Mouse (Mus musculus) embryonic stem cell, embryonic (primary cell): Measurements from ENCODE around the gene Hspa8.
"Not testable (repeated sequence)": the region's sequence is repeated elsewhere in the genome, so short reads cannot be mapped to it uniquely, and the experiment has no call there.

Experiments used
- CTCF ChIA-PET, 4 experiments: fragments of 300-600 bp in 2 of 4; fragments of 350-600 bp in 2 of 4; sonication (Branson Sonifier 250); formaldehyde crosslinking; loops; one replicate each; lab custom pipeline; 2022; ENCODE audit warnings: inconsistent platforms in 2 of 4; lab: Charles Lee
- POLR2A ChIA-PET, 4 experiments: fragments of 300-600 bp in 2 of 4; fragments of 350-600 bp in 2 of 4; sonication (Branson Sonifier 250); formaldehyde crosslinking; loops; one replicate each; lab custom pipeline; 2022; ENCODE audit warnings: antibody characterized with exemption in 4 of 4, inconsistent platforms in 1 of 4; lab: Charles Lee

Gene Hspa8

GRCm38 (mm10) chr9:40800675-40801612 lies at the start of gene Hspa8:
TSS of gene Hspa8 (plus strand) at chr9:40800984.
- ChIA-PET POLR2A (interaction anchor here (0.6 to 15.2 kb wide), 94 partner anchors 7 to 1395 kb away, joined by 3 to 461 read pairs (median 4); partner anchors contain the start of genes Clmp (in 1 of the 4), Gm21915 (in 1 of the 4) and Scn3b (in 1 of the 4)), CTCF (interaction anchor here in 3 of 4 experiments (0.6 to 1.9 kb wide), 10 partner anchors 10 to 1090 kb away, joined by 3 to 9 read pairs (median 4); no protein-coding TSS in a partner anchor)

- CTCF ChIA-PET, result interaction anchor here (0.6 to 4.4 kb wide), 18 partner anchors 8 to 325 kb away, joined by 3 to 78 read pairs (median 5); no protein-coding TSS in a partner anchor
- POLR2A ChIA-PET, result interaction anchor here (0.6 to 2.2 kb wide), 13 partner anchors 34 to 222 kb away, joined by 3 to 8 read pairs (median 4); no protein-coding TSS in a partner anchor
Observed at GRCm38 (mm10) chr9:40751749-40752148, 49.0 kb upstream of the Hspa8 start.

- ChIA-PET CTCF (interaction anchor here (0.6 to 2.7 kb wide), 30 partner anchors 8 to 451 kb away, joined by 3 to 24 read pairs (median 4); partner anchors contain the start of gene Hspa8 (in 1 of the 4)), POLR2A (interaction anchor here (0.7 to 4.6 kb wide), 25 partner anchors 14 to 423 kb away, joined by 3 to 73 read pairs (median 7); partner anchors contain the start of genes Hspa8 (in 3 of the 4) and Clmp (in 1 of the 4))
Observed at GRCm38 (mm10) chr9:40756401-40756800, 44.4 kb upstream of the Hspa8 start.

GRCm38 (mm10) chr9:40757105-40757626 lies 43.6 kb upstream of the Hspa8 start:
- POLR2A ChIA-PET, result interaction anchor here (0.6 to 4.6 kb wide), 46 partner anchors 13 to 770 kb away, joined by 3 to 73 read pairs (median 4); partner anchors contain the start of genes Hspa8 (in 3 of the 4) and Clmp (in 1 of the 4)
- CTCF ChIA-PET, result interaction anchor here (0.6 to 2.7 kb wide), 60 partner anchors 9 to 842 kb away, joined by 3 to 24 read pairs (median 4); partner anchors contain the start of genes Hspa8 (in 1 of the 4) and Scn3b (in 1 of the 4)

- POLR2A ChIA-PET, result interaction anchor here (0.6 to 4.6 kb wide), 42 partner anchors 14 to 1171 kb away, joined by 3 to 73 read pairs (median 4); partner anchors contain the start of gene Hspa8 (in 3 of the 4)
Observed at GRCm38 (mm10) chr9:40757685-40758270, 43.0 kb upstream of the Hspa8 start.

GRCm38 (mm10) chr9:40762354-40762753 lies 38.4 kb upstream of the Hspa8 start:
- ChIA-PET CTCF (no interaction called here), POLR2A (interaction anchor here in 3 of 4 experiments (0.7 to 15.8 kb wide), 7 partner anchors 12 to 43 kb away, joined by 3 to 346 read pairs (median 5); partner anchors contain the start of gene Hspa8 (in 2 of the 3))

More at GRCm38 (mm10) chr9:40757685-40758270, 43.0 kb upstream of the Hspa8 start:
- CTCF ChIA-PET, result interaction anchor here (0.5 to 2.7 kb wide), 50 partner anchors 9 to 842 kb away, joined by 3 to 24 read pairs (median 4); partner anchors contain the start of genes Hspa8 (in 1 of the 4) and Scn3b (in 1 of the 4)

GRCm38 (mm10) chr9:40764887-40765580 lies 35.8 kb upstream of the Hspa8 start:
- CTCF ChIA-PET, result interaction anchor here in 2 of 4 experiments (0.6 to 1.0 kb wide), 2 partner anchors 133 to 137 kb away, joined by 3 read pairs; no protein-coding TSS in a partner anchor

GRCm38 (mm10) chr9:40765581-40765940 lies 35.2 kb upstream of the Hspa8 start:
- ChIA-PET CTCF (interaction anchor here in 1 of 4 experiments (1.0 kb wide), 1 partner anchor 133 kb away, joined by 3 read pairs; no protein-coding TSS in a partner anchor), POLR2A (interaction anchor here in 2 of 4 experiments (0.9 to 15.8 kb wide), 11 partner anchors 9 to 127 kb away, joined by 3 to 346 read pairs (median 8); partner anchors contain the start of gene Hspa8 (in 2 of the 2))

More at GRCm38 (mm10) chr9:40764887-40765580, 35.8 kb upstream of the Hspa8 start:
- POLR2A ChIA-PET, result interaction anchor here in 3 of 4 experiments (0.6 to 15.8 kb wide), 20 partner anchors 10 to 387 kb away, joined by 3 to 346 read pairs (median 3); partner anchors contain the start of genes Hspa8 (in 2 of the 3) and Clmp (in 1 of the 3)

GRCm38 (mm10) chr9:40766058-40766605 lies 34.7 kb upstream of the Hspa8 start:
- CTCF ChIA-PET, result interaction anchor here in 2 of 4 experiments (0.6 to 1.0 kb wide), 2 partner anchors 134 to 442 kb away, joined by 3 to 4 read pairs; no protein-coding TSS in a partner anchor
- POLR2A ChIA-PET, result interaction anchor here in 2 of 4 experiments (0.5 to 15.8 kb wide), 11 partner anchors 8 to 149 kb away, joined by 3 to 346 read pairs (median 4); partner anchors contain the start of gene Hspa8 (in 1 of the 2)

GRCm38 (mm10) chr9:40767946-40768345 lies 32.8 kb upstream of the Hspa8 start:
- ChIA-PET CTCF (interaction anchor here in 1 of 4 experiments (0.7 kb wide), 1 partner anchor 39 kb away, joined by 3 read pairs; no protein-coding TSS in a partner anchor), POLR2A (interaction anchor here in 3 of 4 experiments (0.6 to 15.8 kb wide), 9 partner anchors 15 to 58 kb away, joined by 3 to 346 read pairs (median 19); partner anchors contain the start of gene Hspa8 (in 2 of the 3))

GRCm38 (mm10) chr9:40772246-40772645 lies 28.5 kb upstream of the Hspa8 start:
- POLR2A ChIA-PET, result interaction anchor here (0.7 to 15.8 kb wide), 13 partner anchors 11 to 532 kb away, joined by 3 to 346 read pairs (median 6); partner anchors contain the start of gene Hspa8 (in 3 of the 4)
- CTCF ChIA-PET, result interaction anchor here in 1 of 4 experiments (0.6 kb wide), 2 partner anchors 25 to 29 kb away, joined by 3 to 9 read pairs; no protein-coding TSS in a partner anchor

GRCm38 (mm10) chr9:40773142-40773541 lies 27.6 kb upstream of the Hspa8 start:
- POLR2A ChIA-PET, result interaction anchor here (1.1 to 15.8 kb wide), 8 partner anchors 10 to 533 kb away, joined by 3 to 346 read pairs (median 7); partner anchors contain the start of gene Hspa8 (in 3 of the 4)
- CTCF ChIA-PET, result not testable (repeated sequence)

GRCm38 (mm10) chr9:40773869-40774268 lies 26.9 kb upstream of the Hspa8 start:
- CTCF ChIA-PET, result interaction anchor here in 2 of 4 experiments (1.0 to 1.3 kb wide), 2 partner anchors 31 to 33 kb away, joined by 3 read pairs; no protein-coding TSS in a partner anchor
- POLR2A ChIA-PET, result interaction anchor here in 3 of 4 experiments (0.9 to 15.8 kb wide), 15 partner anchors 8 to 136 kb away, joined by 3 to 346 read pairs (median 8); partner anchors contain the start of gene Hspa8 (in 3 of the 3)

- POLR2A ChIA-PET, result interaction anchor here (0.6 to 15.8 kb wide), 18 partner anchors 9 to 362 kb away, joined by 3 to 346 read pairs (median 5); partner anchors contain the start of gene Hspa8 (in 4 of the 4)
Observed at GRCm38 (mm10) chr9:40776044-40776443, 24.7 kb upstream of the Hspa8 start.

More at GRCm38 (mm10) chr9:40776044-40776443, 24.7 kb upstream of the Hspa8 start:
- CTCF ChIA-PET, result interaction anchor here in 2 of 4 experiments (0.6 kb wide), 2 partner anchors 18 to 92 kb away, joined by 3 to 4 read pairs; no protein-coding TSS in a partner anchor
